Mouse (Mus musculus) testis, adult 2 months (tissue): ENCODE results near the gene Glipr1.

Experiments used
- CTCF ChIP-seq: fragments of 200-500 bp; IDR thresholded peaks from 2 replicates; pipeline ENCODE4 v1.5.1; 2012; ENCODE audit warnings: low read depth, mild to moderate bottlenecking, inconsistent platforms, low read length, moderate library complexity; ENCODE audit not compliant: control insufficient read depth, insufficient read depth, insufficient replicate concordance
- POLR2A ChIP-seq: fragments of 200-500 bp; IDR thresholded peaks from 2 replicates; pipeline ENCODE4 v1.6.1; 2012; ENCODE audit warnings: low read depth, mild to moderate bottlenecking, inconsistent platforms, low read length, moderate library complexity; ENCODE audit not compliant: control insufficient read depth

- TF ChIP-seq POLR2A (no peak), CTCF (no peak)
Observed at GRCm38 (mm10) chr10:111936021-111936420, 66.4 kb downstream of the Glipr1 start.
